Mouse (Mus musculus): ENCODE measurements around the gene Tmem222.

DNA sequence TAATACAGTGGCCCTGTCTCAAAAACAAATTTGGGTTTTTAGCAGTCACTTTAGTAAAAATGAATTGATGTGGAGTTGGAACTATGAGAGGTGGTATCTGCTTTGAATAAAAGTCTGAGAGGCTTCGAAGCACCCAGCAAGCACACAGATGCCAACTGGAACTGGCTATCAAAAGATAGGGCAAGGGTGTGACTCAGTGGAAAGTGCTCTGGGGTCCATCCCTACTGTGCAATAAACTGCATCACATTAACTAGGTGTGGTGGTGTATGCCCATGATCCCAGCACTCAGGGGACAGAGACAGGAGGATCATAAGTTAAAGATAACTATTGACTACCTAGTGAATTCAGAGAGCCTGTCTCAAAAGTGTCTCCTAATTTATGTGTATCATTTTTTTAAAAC is 13.7 kb upstream of the Tmem222 start:
- TF ChIP-seq GATA1 (IDR thresholded peaks at IDR 0.05; ENCODE audit: borderline replicate concordance, low read length) (no peak), CTCF (IDR thresholded peaks at IDR 0.05; ENCODE audit: low read depth, low read length) (no peak)
